Mouse (Mus musculus): ENCODE data around the gene Msrb1.

Msrb1 gene

DNA sequence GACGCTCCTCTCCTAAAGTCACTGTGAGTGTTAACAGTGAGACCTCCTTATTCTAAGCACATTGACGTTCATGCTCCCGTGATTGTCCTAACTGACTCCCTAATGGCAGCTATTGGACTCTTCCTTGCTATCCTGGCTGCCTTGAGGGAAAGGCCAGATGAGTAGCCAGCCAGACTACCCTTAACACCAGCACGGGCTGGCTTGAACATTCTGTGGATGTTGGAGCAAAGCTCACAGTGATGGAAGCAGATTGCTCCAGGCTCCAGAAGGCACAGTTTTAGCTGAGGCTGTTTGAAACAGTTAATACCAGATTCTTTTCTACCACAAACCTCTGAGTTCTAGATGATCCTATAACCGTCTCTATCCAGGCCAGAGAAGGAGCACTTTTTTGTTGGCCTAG is 7.5 kb downstream of the Msrb1 start:
- in situ Hi-C loops (cut with MboI, MseI): no loop called here

DNA sequence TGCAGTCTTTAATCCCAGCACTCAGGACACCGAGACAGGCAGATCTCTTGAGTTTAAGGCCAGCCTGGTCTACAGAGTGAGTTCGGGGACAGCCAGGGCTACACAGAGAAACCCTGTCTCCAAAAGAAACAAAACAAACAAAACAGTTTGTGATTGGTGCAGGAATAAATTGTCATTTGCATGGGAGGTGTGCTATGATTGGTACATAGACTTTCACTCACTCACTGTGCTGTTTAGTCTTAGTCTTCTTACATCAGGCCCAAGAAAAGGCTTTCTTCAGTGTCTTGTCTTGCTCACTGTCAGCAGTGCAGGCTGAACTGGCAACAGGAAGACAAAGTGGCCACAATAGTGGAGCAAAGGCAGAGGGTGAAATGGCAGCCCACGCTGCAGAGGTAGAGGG is 7.9 kb downstream of the Msrb1 start:
- in situ Hi-C loops (cut with MboI, MseI): no loop called here

DNA sequence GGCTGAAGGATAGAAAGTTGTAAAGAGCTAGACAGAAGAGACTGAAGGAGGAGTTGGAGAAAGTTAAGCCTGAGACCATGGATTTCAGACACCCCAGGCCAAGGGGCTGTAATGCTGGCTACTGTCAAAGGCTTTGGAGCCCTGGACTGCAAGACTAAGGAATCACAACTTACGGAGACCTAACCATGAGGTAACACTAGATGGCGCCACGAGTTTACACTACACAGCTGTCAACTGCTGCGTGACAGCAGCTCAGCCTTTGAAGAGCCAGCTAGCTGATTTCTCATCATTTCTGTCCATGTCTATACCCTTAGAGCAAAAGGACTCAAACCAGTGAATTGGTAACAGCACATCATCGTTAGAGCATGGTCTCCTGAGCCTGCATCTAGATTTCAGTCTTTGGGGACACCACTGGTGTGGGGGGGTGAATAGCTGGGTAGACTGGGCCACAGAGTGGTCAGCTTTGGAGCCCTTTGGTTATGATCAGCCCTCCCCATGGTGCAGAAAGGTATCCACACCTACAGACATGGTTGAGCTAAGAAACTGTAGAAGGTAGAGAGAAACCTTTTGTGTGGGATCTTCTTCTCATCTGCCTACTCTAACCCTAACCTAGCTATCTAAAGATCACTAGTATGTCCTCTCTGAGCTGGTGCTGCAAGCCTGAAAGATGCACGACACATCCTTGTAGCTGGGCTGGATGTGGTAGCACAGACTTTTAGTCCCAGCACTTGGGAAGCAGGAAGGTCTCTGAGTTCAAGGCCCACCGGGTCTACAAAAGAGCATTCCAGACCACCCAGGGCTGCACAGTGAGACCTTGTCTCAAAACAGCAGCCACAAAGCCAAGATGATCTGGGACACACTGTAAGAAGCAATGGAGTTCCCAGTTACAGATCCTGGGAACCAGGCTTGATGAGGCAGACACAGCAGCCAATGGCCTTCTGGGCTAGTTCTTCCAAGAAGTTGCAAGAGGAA is 9.4 kb downstream of the Msrb1 start:
- in situ Hi-C loops (cut with MboI, MseI): no loop called here

DNA sequence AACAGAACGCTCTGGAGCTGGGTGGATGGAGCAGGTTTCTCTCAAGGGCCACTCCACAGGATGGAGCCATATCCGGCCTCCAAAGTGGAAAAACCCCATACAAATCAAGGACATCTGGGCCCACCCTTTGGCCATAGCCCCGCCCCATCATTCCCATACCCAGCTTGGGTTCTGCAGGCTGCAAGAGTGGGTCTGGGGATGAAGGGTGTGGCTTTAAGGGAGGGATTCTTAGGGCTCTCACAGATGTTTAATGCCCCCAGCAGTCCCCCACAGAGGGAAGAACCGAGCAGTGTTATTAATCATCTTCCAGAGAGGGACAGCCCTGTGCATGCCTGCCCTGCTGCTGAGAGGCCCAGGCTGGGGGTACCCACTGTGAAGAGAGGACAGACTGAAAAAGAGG is 10.5 kb downstream of the Msrb1 start:
- in situ Hi-C loops (cut with MboI, MseI): no loop called here

DNA sequence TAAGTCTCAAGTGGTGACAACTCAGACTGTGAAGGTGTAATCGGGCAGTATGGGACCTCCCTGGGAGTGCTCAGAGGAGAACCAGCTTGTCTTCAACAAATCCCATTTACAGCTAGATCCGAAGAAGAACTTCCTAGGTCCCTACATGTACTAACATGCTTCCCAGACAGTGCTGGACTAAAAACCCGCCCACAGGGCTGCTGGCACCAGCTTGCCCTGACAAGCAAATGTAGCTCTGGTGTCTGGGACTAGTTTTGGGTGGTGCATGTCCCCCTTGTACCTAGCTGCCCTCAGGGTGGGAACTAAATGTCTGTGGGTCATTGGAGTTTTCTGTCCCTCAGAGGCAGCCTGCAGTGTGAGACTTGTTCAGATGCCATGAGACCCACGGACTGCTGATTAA is 15.1 kb downstream of the Msrb1 start:
- in situ Hi-C loops (cut with MboI, MseI): no loop called here

DNA sequence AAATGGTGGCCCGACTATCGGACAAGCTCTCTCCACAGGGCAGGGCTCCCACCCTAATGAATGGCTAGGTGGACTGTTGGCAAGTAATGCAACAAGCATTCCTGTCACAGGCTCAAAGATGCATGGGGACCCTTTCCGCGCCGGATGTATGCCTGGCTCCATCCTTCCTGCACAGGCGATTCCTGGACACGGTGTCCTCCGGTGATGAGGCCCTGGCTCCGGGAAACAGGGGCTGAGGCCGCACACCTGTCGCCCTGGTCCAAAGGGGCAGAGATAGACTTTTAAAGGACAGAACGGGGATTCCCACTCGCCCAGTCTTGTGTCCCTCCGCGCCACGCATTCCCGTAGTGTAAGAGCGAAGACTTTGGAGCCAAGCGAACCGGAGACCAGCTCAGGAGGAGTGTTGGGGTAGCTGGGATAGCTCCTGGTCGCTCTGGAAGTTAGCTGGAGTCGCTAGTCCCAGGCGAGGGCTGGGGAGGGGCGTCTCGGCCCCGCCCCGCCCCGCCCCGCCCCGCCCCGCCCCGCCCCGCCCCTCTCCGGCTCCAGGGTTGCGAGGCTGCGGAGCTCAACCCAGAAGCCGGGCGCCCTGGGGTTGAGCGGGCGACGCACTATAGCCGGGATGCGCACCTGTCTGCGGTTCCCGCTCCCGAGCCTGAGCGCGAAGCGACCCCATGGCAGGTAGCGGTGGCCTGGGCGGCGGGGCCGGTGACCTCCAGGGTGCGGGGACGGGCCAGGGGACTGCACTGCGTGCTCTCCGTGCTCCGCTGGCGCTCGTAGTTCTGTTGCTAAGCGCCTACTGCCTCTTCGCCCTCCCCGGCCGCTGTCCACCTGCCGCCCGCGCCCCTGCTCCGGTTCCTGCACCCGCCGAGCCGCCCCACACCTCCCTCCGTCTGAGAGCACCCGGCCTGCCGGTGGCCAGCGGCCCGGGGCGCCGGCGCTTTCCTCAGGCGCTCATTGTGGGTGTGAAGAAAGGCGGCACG is 16.3 kb downstream of the Msrb1 start, which contains the start of gene Hs3st6:
TSS of gene Hs3st6 (plus strand) at position 574 of the 980 bp plus-strand sequence.
- in situ Hi-C loops (cut with MboI, MseI): no loop called here

DNA sequence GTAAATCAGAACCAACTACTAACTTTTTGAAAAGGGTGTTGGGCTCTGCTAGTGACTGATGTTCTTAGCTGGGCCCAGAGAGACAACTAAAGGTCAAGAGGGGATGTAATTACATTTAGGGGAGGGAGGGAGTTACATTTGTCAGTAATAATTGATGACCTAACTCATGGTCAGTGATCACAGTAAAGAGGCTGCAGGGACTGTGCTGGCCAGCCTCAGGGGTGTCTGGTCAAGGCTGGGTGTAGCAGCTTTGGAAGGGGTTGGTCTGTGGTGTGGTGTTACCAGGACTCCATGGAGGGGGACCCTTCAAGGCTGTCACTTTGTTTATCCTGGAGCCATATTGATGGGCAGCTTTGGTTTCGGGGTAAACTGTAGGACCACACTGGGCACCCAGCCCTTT is 21.0 kb downstream of the Msrb1 start:
- in situ Hi-C loops (cut with MboI, MseI): no loop called here

DNA sequence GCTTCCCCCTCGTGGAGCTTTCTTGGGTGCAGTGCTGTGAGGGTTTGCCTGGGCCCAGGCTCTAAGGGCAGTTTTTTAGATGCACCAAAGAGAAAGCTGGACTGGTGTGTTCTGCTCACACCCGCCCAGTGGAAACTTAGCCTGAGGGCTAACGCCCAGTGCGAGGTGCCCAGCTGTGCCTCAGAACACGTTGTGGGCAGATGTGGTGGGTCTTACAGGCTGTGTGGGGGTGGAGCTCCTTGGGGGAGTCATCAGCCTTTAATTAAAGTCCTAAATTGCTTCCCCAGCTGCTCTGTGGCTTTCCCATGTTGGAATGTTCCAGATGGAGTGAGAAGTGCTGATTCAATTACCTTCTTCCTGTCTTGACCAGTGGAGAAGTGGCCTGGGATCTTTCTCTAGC is 24.7 kb downstream of the Msrb1 start:
- in situ Hi-C loops (cut with MboI, MseI): loop anchor here (10.0 kb wide), 1 partner anchor 954 kb away; the partner anchor contains the start of gene Gng13

DNA sequence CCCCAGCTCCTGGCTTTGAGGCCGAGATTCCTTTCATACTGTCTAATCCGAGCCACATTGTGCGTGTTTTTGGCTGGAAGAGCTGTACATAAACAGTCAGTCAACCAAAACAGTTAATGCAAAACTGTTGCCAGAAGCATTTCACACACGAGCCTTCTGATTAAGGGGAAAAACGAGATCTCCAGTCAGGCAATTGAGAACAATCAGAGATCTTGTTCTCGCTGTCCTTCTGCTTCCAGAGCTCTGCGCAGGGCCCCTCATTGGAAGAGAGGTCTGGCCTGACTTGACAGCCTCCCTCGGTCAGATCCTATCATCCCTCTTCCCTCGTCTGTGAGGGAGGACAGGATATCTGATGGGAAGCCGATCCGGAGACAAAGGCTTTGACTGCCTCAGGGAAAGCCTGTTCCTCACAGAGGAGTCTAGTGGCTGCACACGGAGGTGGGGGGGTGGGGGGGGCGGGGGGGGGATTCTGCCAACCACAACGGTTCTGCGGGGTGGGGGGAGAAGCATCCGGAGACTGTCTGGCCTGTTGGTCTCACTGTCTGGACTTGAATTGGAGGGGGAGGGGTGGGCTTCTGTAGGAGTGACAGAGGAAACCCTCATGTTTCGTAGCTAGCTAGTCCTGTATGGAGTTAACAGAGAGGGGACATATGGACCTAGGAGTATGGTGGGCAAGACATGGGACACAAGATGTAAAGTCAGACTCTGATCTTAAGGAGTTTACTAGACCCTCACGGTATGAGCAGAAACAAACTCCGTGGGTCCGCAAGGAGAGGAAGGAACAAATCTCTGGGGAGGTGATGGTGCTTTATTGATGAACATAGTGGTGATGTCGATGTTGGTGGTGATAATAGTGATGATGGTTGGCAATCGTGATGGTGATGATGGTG is 28.8 kb downstream of the Msrb1 start:
- in situ Hi-C loops (cut with MboI, MseI): loop anchor here (5.0 to 10.0 kb wide), 2 partner anchors 52 to 950 kb away; partner anchors contain the start of gene Gng13

DNA sequence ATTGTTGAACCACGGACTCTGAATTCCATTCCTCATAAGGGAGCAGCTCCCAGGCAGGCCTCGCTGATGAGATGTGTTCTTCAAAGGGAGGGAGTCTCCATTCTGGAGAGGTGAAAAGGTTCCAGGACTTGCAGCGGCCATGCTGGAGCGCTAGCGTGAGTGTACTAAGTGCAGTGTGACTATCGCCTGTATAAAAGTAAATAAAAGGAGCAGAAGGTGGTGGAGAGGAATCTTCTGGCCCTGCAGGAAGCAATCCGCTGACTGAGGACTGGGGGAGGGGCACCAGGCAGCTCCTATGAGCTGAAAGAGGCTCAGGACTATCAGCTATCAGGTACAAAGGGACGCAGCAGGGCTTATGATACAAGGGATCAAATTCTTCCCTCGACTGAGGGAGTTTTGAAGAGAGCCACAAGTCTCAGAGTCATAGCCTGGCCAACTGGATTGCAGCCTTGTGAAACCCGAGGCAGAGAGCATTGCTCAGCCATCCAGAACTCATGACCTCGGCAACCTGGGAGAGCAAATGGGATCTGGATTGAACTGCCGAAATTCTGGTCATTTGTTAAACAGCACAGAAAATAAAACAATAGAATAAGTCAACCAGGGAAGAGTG is 29.9 kb downstream of the Msrb1 start:
- in situ Hi-C loops (cut with MboI, MseI): loop anchor here (5.0 to 10.0 kb wide), 2 partner anchors 51 to 948 kb away; partner anchors contain the start of gene Gng13

DNA sequence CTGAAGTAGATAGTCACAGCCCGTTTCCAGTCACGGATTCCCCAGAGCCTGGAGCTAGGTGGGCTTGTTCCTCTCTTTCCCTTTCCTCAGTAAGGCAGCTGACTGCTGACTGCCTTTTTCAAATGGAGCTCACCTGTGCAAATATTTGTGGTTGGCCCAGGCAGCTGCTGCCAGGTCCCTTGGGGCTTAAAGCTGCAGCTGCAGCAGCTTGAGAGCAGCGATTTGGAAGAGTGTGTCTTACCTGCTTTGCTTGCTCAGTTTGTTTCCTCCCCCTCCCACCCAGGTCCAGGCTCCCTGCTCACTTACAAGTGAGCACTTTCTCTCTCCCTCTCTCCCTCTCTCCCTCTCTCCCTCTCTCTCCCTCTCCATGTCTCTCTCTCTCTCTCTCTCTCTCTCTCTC is 32.7 kb downstream of the Msrb1 start:
- in situ Hi-C loops (cut with MboI, MseI): loop anchor here (5.0 to 10.0 kb wide), 2 partner anchors 48 to 946 kb away; partner anchors contain the start of gene Gng13

DNA sequence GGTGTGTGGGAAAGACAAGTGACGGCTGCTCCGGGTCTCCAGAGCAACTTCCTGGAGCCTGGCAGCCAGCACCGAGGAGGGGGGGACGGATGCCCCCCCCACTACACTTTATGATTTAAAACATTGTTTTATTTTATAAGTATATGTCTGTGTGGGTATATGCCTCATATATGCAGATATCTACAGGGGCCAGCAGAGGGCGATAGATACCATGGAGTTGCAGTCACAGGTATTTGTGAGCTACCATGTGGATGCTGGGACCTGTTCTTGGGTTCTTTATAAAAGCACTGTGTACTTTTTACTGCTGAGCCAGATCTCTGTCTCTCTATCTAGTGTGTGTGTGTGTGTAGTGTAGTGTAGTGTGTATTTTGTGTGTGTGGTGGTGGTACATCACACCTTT is 36.8 kb downstream of the Msrb1 start:
- in situ Hi-C loops (cut with MboI, MseI): loop anchor here (5.0 kb wide), 1 partner anchor 379 kb away; no protein-coding TSS in a partner anchor

DNA sequence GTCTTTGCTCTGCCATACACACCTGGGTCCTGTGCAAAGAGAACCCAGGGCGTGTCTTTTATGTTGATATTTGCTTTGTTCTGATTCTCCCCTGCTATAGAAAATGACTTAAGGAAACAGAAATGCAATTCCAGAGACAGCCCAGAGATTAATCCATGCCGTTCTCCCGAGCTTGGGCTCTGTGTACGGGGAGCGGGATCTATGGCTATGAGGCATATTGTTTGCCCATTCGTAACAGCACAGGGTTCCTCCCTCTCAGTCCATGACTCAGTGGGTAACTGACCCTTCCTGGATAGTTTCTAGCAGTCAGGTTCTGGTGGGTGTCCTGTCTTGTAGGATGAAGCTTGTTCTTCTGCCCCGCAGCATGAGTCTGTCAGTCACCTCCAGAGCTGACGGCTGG is 38.7 kb downstream of the Msrb1 start:
- in situ Hi-C loops (cut with MboI, MseI): no loop called here

DNA sequence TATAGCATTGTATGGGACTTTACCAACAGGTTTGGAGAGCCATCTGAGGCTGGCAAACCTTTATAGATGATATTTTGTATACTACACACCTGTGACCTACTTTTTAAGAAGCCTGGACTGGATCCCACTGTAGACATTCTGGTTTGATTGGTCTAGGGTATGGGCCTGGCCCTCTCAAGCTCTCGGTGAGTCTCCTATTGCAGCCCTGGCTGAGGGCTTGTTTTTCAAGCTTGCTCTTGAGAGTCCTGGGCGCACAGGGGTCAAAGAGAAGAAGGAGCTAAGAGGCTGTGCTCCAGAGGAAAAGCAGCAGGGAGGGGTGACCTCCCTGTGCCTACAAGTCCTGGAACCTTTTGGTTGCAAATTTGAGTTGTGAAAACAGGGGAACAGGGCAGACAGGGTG is 40.6 kb downstream of the Msrb1 start:
- in situ Hi-C loops (cut with MboI, MseI): no loop called here

DNA sequence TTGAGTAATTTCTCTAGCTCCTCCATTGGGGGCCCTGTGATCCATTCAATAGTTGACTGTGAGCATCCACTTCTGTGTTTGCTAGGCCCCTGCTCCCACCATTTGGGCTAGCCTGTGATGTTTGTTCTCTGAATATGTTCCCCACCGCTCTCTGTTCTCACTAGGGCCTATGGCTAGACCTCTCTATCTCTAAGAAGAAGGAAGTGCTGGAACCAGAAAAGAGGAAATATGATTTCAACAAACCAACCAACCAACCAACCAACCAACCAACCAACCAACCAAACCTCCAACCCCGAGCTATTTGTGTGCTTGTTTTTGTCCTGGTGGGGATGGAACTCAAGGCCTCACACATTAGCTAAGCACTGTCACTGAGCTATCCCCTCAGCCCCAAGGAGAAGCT is 44.4 kb downstream of the Msrb1 start:
- in situ Hi-C loops (cut with MboI, MseI): no loop called here

DNA sequence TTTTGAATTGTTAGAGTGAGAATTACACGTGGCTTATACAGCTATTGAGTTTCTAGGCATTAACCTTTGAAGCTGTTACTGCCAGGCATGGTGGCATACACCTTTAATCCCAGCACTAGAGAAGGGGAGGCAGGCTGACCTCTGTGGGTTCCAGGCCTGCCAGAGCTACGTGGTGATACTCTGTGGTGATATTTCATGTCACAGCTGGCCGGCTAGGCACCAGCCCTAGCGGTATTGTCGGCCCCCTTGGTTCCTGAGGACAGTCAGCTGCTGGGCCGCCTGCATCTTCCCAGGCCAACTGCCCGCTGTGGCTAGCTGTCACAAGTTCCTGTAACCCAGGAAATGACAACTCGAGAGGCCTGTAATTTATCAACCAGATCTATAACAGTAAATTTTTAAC is 55.7 kb downstream of the Msrb1 start:
- in situ Hi-C loops (cut with MboI, MseI): no loop called here

Measured in T-helper 2 cell (primary cell).